Mouse (Mus musculus) B cell, adult 2 months (primary cell): ENCODE measurements around the gene Sestd1.

Experiments
- DNase-seq, 2 experiments: peaks; one replicate each; pipeline ENCODE4 v3.0.0; 2022

Gene Sestd1

GRCm38 (mm10) chr2:77171444-77172240 lies 108.8 kb downstream of the Sestd1 start:
- DNase-seq = no peak

GRCm38 (mm10) chr2:77170633-77171105 lies 109.7 kb downstream of the Sestd1 start, which contains the start of gene Ccdc141:
Gene Ccdc141, minus strand, starts transcription at chr2:77170636.
- no peak for DNase-seq

GRCm38 (mm10) chr2:77169916-77170632 lies 110.3 kb downstream of the Sestd1 start:
- peak; percentile 28 to 42 for DNase-seq

GRCm38 (mm10) chr2:77169218-77169617 lies 111.2 kb downstream of the Sestd1 start:
- DNase-seq = no peak

- DNase-seq = no peak
These were observed 111.6 kb downstream of the Sestd1 start for GRCm38 (mm10) chr2:77168781-77169180.

GRCm38 (mm10) chr2:77168081-77168685 lies 112.2 kb downstream of the Sestd1 start:
- DNase-seq = no peak

GRCm38 (mm10) chr2:77166366-77166765 lies 114.0 kb downstream of the Sestd1 start:
- no peak for DNase-seq

GRCm38 (mm10) chr2:77164662-77165061 lies 115.7 kb downstream of the Sestd1 start:
- DNase-seq = no peak

- DNase-seq = no peak
These were observed 117.0 kb downstream of the Sestd1 start for GRCm38 (mm10) chr2:77163381-77163780.

- no peak for DNase-seq
These were observed 118.3 kb downstream of the Sestd1 start for GRCm38 (mm10) chr2:77162135-77162534.

GRCm38 (mm10) chr2:77157546-77157945 lies 122.8 kb downstream of the Sestd1 start:
- no peak for DNase-seq

GRCm38 (mm10) chr2:77154080-77154479 lies 126.3 kb downstream of the Sestd1 start:
- DNase-seq = no peak

- no peak for DNase-seq
These were observed 129.1 kb downstream of the Sestd1 start for GRCm38 (mm10) chr2:77151255-77151654.

- DNase-seq = no peak
These were observed 130.8 kb downstream of the Sestd1 start for GRCm38 (mm10) chr2:77149576-77149975.

GRCm38 (mm10) chr2:77148215-77148614 lies 132.2 kb downstream of the Sestd1 start:
- DNase-seq = no peak

GRCm38 (mm10) chr2:77146968-77147367 lies 133.4 kb downstream of the Sestd1 start:
- no peak for DNase-seq

- no peak for DNase-seq
These were observed 134.1 kb downstream of the Sestd1 start for GRCm38 (mm10) chr2:77146291-77146690.

GRCm38 (mm10) chr2:77143536-77143935 lies 136.9 kb downstream of the Sestd1 start:
- no peak for DNase-seq

GRCm38 (mm10) chr2:77138879-77139278 lies 141.5 kb downstream of the Sestd1 start:
- no peak for DNase-seq

GRCm38 (mm10) chr2:77134906-77135305 lies 145.5 kb downstream of the Sestd1 start:
- no peak for DNase-seq

- DNase-seq = no peak
These were observed 147.0 kb downstream of the Sestd1 start for GRCm38 (mm10) chr2:77133407-77133806.
